Mouse (Mus musculus): ENCODE results near the gene Smagp. TPM values are rescaled to one million over a fixed set of nuclear protein-coding genes. Genes with fewer than 3 reads are reported as not detected.

The Smagp gene
- 25.6 and 29.4 TPM in 2 replicates for polyA plus RNA-seq (2012; ENCODE audit: insufficient read depth, insufficient read length, missing spikeins)

GRCm38 (mm10) chr15:100636700-100637501 lies at the start of gene Smagp:
Gene Smagp, minus strand, starts transcription at chr15:100636940.
- Histone ChIP-seq H3K4me1 (ENCODE audit: control insufficient read depth, insufficient read depth, insufficient read length, low read length) (peaks cover 17% of the 10 kb centered on the region), H3K27ac (replicated peaks; ENCODE audit: low read depth, low read length) (peak within 1 kb of the TSS; percentile 69), H3K4me3 (ENCODE audit: insufficient read depth, low read depth, low read length) (peak within 1 kb of the TSS; percentile 91)

DNA sequence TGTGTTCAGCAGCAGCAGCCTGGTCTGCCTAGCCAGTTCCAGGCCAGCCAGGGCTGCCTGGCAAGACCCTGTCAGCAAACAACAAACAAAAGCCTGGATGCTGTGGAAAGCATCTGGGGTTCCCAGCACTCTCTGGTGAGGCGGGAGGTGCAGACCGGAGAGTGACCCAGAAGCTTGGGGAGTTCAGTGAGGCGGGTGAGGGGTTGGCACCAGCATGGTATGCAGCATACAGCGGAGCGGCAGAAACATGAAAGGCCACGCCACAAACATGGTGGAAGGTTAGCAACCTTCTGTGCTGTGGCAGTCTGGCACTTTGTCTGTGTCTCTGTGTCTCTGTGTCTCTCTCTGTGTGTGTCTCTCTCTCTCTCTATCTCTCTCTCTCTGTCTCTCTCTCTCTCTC lies 49.7 kb upstream of the Smagp start:
- Histone ChIP-seq H3K4me1 (ENCODE audit: control insufficient read depth, insufficient read depth, insufficient read length, low read length) (peaks cover 7% of the 10 kb centered on the region), H3K27ac (replicated peaks; ENCODE audit: low read depth, low read length) (no peak overlapping the region), H3K4me3 (ENCODE audit: insufficient read depth, low read depth, low read length) (no peak overlapping the region)

- H3K4me3 ChIP-seq (ENCODE audit: insufficient read depth, low read depth, low read length), result no peak overlapping the region
- peaks cover 7% of the 10 kb centered on the region for H3K4me1 ChIP-seq (ENCODE audit: control insufficient read depth, insufficient read depth, insufficient read length, low read length)
- H3K27ac ChIP-seq (replicated peaks; ENCODE audit: low read depth, low read length), result no peak overlapping the region
Observed at GRCm38 (mm10) chr15:100685849-100686248, 49.1 kb upstream of the Smagp start.

DNA sequence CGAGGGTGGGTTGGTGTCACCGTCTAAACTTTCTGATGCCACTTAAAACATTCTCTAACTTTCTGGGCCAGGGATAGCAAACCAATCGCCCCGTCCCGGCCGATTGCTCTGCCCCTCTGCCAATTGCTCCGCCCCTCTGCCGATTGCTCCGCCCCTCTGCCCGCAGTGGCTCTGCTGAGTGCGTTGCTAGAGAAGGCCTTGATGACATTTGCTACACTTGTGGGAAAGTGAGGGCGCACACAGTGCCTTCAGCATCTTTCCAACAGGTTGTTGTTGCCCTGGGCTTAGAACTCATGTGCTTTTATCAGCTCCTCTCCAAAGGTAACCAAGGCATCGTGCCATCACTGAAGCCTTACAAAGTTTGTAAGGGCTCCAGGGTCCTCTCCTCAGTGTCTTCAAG lies 48.5 kb upstream of the Smagp start:
- H3K4me3 ChIP-seq (ENCODE audit: insufficient read depth, low read depth, low read length), result no peak overlapping the region
- H3K4me1 ChIP-seq (ENCODE audit: control insufficient read depth, insufficient read depth, insufficient read length, low read length), result peaks cover 7% of the 10 kb centered on the region
- H3K27ac ChIP-seq (replicated peaks; ENCODE audit: low read depth, low read length), result no peak overlapping the region

DNA sequence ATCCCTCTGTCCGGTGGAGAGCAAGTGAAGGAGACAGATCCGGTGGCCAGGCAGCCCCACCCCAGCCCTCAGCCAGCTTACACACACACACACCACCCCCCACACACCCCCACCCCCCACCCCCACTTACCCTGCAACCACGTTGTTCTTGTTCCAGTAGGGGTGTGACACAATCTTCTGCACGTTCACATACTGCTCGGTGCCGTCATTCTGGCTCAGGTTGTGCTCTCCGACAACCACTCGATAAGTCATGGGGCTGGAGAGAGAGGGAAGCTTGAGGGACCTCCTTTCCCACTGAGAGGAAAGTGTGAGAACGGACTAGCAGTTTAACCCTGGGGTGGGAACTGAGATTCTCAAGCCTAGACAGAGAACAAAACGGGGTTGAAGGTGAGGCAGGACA lies 47.7 kb upstream of the Smagp start:
- Histone ChIP-seq H3K4me1 (ENCODE audit: control insufficient read depth, insufficient read depth, insufficient read length, low read length) (peaks cover 7% of the 10 kb centered on the region), H3K4me3 (ENCODE audit: insufficient read depth, low read depth, low read length) (no peak overlapping the region), H3K27ac (replicated peaks; ENCODE audit: low read depth, low read length) (no peak overlapping the region)

DNA sequence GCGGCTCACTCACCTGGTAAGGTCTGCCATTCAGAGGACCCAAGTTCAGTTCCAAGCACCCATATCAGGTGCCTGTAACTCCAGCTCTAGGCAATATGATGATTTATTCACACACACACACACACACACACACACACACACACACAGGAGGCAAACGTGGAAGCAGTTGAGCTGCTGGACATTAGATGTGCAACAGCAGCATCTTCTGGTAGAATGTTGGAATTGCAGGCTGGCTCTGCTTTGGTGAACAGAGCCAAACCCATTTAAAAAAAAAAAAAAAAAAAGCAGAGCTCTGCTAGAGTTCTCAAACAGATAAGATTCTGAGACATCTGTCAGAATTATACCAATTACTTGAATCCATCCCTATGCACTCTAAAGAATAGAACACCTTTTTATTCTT lies 46.3 kb upstream of the Smagp start:
- peaks cover 7% of the 10 kb centered on the region for H3K4me1 ChIP-seq (ENCODE audit: control insufficient read depth, insufficient read depth, insufficient read length, low read length)
- H3K4me3 ChIP-seq (ENCODE audit: insufficient read depth, low read depth, low read length), result no peak overlapping the region
- H3K27ac ChIP-seq (replicated peaks; ENCODE audit: low read depth, low read length), result no peak overlapping the region

DNA sequence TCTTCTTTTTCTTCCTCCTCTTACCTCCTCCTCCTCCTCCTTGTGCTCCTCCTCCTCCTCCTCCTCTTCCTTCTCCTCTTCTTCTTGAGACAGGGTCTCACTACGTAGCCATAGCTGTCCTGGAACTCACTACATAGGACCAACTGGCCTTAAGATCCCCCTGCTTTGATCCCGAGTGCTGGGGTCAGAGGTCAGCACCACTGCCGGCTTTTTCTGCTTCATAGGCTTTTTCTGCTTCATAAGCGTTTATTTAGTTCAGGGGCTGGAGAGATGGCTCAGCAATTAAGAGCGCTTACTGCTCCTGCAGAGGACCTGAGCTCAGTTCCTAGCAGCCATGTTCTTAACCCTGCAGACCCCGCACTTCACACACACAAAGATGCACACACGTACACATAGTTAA lies 45.0 kb upstream of the Smagp start:
- Histone ChIP-seq H3K4me3 (ENCODE audit: insufficient read depth, low read depth, low read length) (no peak overlapping the region), H3K4me1 (ENCODE audit: control insufficient read depth, insufficient read depth, insufficient read length, low read length) (no peaks in the 10 kb centered on the region)

GRCm38 (mm10) chr15:100680381-100680780 lies 43.6 kb upstream of the Smagp start:
- Histone ChIP-seq H3K27ac (replicated peaks; ENCODE audit: low read depth, low read length) (no peak overlapping the region), H3K4me3 (ENCODE audit: insufficient read depth, low read depth, low read length) (no peak overlapping the region), H3K4me1 (ENCODE audit: control insufficient read depth, insufficient read depth, insufficient read length, low read length) (no peaks in the 10 kb centered on the region)

More for the DNA sequence above, 45.0 kb upstream of the Smagp start:
- no peak overlapping the region for H3K27ac ChIP-seq (replicated peaks; ENCODE audit: low read depth, low read length)

DNA sequence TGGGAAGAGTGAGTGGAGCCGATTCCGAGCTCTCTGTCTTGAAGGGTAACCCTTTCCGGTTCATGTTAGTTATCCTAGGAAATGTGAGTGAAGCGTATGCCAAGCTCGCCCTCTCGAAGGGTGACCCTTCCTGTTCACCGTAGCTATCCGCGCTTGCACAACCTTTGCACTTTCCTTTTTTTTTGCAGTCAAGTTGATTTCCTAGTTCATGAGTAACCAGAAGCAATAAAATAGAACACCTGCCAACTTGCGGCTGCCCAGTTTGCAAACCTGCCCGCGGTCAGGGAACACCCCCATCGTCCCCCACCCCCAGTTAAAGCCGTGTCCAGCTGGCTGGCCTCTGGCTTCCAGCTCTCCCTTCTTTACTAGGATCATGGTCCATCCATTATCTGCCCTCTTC lies 42.3 kb upstream of the Smagp start:
- Histone ChIP-seq H3K4me3 (ENCODE audit: insufficient read depth, low read depth, low read length) (no peak overlapping the region), H3K4me1 (ENCODE audit: control insufficient read depth, insufficient read depth, insufficient read length, low read length) (no peaks in the 10 kb centered on the region), H3K27ac (replicated peaks; ENCODE audit: low read depth, low read length) (peak overlapping the region; percentile 31)

GRCm38 (mm10) chr15:100678581-100678980 lies 41.8 kb upstream of the Smagp start:
- H3K27ac ChIP-seq (replicated peaks; ENCODE audit: low read depth, low read length), result peak overlapping the region; percentile 31
- no peaks in the 10 kb centered on the region for H3K4me1 ChIP-seq (ENCODE audit: control insufficient read depth, insufficient read depth, insufficient read length, low read length)
- no peak overlapping the region for H3K4me3 ChIP-seq (ENCODE audit: insufficient read depth, low read depth, low read length)

GRCm38 (mm10) chr15:100677675-100678074 lies 40.9 kb upstream of the Smagp start:
- Histone ChIP-seq H3K4me1 (ENCODE audit: control insufficient read depth, insufficient read depth, insufficient read length, low read length) (no peaks in the 10 kb centered on the region; the same call in 1 of the 2 replicates), H3K4me3 (ENCODE audit: insufficient read depth, low read depth, low read length) (no peak overlapping the region), H3K27ac (replicated peaks; ENCODE audit: low read depth, low read length) (no peak overlapping the region)

DNA sequence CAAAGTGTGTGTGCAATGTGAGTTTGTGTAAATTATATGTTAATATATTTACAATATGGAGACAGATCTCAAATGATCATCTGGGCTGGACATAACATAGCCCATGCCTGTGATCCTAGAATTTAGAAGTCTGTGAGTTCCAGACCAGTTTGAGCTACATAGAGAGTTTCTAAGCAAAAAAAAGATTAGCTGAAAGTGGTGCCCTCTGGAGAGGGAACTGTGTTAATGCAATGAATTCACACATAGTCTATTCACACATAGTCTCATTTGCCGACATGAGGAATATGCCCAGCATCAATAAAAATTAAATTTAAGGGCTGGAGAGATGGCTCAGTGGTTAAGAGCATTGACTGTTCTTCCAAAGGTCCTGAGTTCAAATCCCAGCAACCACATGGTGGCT lies 39.8 kb upstream of the Smagp start:
- Histone ChIP-seq H3K27ac (replicated peaks; ENCODE audit: low read depth, low read length) (no peak overlapping the region), H3K4me3 (ENCODE audit: insufficient read depth, low read depth, low read length) (no peak overlapping the region), H3K4me1 (ENCODE audit: control insufficient read depth, insufficient read depth, insufficient read length, low read length) (no peaks in the 10 kb centered on the region; the same call in 1 of the 2 replicates)

GRCm38 (mm10) chr15:100675486-100675885 lies 38.7 kb upstream of the Smagp start:
- no peak overlapping the region for H3K4me3 ChIP-seq (ENCODE audit: insufficient read depth, low read depth, low read length)
- H3K27ac ChIP-seq (replicated peaks; ENCODE audit: low read depth, low read length), result no peak overlapping the region
- no peaks in the 10 kb centered on the region; the same call in 1 of the 2 replicates for H3K4me1 ChIP-seq (ENCODE audit: control insufficient read depth, insufficient read depth, insufficient read length, low read length)

DNA sequence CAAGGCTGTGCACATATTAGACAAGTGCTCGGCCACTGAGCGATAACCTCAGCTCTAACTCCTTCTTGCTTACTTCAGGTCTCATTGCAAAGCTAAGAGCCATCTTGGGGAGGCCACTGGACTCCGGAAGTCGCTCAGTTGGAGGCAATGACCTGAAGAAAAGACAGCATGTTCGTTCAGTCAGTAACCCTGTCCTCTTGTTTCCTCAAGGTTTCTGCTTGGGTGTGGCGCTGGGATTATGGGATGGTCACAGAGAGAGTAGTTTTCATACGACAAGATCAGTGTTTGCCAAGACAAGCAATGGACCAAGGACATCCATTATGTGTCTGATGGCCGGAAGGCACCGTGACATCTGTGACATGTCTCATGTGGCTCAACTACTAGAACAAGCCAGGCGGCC lies 37.8 kb upstream of the Smagp start:
- no peaks in the 10 kb centered on the region; the same call in 1 of the 2 replicates for H3K4me1 ChIP-seq (ENCODE audit: control insufficient read depth, insufficient read depth, insufficient read length, low read length)
- no peak overlapping the region for H3K27ac ChIP-seq (replicated peaks; ENCODE audit: low read depth, low read length)

DNA sequence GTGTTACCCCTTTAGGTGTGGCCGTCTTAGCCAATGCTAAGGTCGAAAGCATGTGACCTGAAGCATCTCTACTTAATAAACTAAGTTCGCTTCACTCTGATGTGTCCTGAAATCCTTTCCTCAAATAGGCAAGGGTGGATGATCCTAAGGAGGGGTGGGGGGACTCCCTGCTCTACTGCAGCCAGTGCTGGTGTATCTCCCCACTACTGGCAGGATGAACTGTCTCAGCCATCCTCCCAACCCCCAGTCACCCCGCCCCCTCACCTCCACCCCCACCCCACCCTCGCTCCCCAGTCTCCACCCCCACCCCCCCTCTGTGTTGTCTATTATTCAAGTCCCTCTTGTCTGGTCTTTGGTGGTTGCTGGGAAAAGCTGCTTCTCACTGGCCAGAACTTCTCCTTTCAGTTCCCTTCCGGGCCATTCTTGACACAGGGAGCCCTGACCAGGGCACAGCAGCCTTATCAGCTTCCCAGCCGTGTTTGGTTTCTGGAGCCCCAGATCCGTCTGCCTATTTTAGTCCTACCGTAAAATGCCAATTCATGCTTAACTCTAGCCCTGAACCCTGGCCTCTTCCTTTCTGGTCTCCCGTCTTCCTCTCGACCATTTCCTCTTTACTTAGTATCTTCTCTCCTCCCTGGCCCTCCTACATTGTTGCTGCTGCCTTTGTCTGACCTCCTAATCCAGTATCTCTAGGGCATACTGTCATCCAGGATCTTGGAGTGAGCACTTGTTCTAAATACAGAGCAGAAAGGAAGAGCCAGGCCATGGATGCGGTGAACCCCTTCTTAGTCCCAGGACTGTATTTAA lies 37.0 kb upstream of the Smagp start:
- H3K4me1 ChIP-seq (ENCODE audit: control insufficient read depth, insufficient read depth, insufficient read length, low read length), result no peaks in the 10 kb centered on the region; the same call in 1 of the 2 replicates
- H3K27ac ChIP-seq (replicated peaks; ENCODE audit: low read depth, low read length), result peak overlapping the region; percentile 21; the same call in 1 of the 2 replicates
- no peak overlapping the region for H3K4me3 ChIP-seq (ENCODE audit: insufficient read depth, low read depth, low read length)

More for the DNA sequence above, 37.8 kb upstream of the Smagp start:
- no peak overlapping the region for H3K4me3 ChIP-seq (ENCODE audit: insufficient read depth, low read depth, low read length)
